Mouse (Mus musculus): Measurements from ENCODE around the gene Gm10961. TPM values are rescaled to one million over a fixed set of nuclear protein-coding genes. Genes with fewer than 3 reads are reported as not detected.

The Gm10961 gene
- polyA plus RNA-seq (2015; fragmentation: Nextera tagmentation; extraction: Ambion mirVana) = not detected in 2 replicates

DNA sequence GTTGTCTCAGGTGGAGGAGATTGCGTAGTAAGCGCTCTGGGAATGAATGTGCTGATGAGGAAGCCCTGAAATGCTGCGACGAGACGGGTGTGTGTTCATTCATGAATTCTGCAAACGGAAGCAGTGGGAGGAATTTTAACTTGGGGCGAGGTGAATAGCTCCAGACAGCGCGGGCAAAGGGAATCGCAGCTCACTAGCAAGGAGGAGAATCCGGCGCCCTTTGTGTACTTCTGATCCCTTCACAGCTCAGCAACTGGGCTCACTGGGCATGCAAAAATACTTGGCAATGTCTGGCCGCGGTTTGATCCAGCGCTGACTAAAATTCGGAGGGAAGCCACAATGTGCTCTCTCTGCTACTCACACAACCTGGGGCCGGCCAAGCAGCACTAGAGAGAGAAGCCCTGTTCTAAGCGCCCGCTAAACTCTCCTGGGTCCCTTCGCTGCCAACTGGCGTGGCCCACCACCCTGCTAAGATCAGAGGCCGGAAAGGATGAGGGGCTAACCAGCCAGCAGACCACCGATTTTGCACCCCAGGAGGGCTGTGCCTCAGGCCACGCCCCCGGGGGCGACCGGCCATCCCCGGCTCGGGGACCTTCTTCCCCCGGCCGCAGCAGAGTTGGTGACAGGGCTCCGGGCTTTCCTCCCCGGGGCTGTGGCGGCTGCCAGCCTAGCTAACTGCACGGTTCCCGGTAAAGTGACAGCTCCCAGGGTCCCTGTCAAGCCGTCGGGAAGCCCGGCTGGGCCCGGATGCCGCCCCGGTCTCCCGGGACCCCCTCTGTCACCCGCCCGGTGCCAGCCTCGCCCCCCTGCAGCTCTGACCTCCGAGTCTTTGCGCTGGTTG lies at the start of gene Gm10961:
Gene Gm10961, plus strand, starts transcription at position 641 of the 841 bp plus-strand sequence.
- H3K4me2 ChIP-seq = peak within 1 kb of the TSS; percentile 74
- ATAC-seq (ENCODE audit: insufficient read depth, low FRiP score, low read depth) = peak; percentile 52
- H3K9me3 ChIP-seq = no peaks in the 10 kb centered on the region
- peak within 1 kb of the TSS; percentile 95 for H3K9ac ChIP-seq
- H3K4me3 ChIP-seq (replicated peaks) = peak within 1 kb of the TSS; percentile 100
- peak within 1 kb of the TSS; percentile 90 for H3K27ac ChIP-seq
- peaks cover 7% of the 10 kb centered on the region for H3K4me1 ChIP-seq
- H3K36me3 ChIP-seq = peaks cover 17% of the 10 kb centered on the region; the same call in 1 of the 2 replicates
- 2% methylated on average over 46 of the region's 48 CpGs for WGBS
- no peaks in the 10 kb centered on the region for H3K27me3 ChIP-seq (replicated peaks)

DNA sequence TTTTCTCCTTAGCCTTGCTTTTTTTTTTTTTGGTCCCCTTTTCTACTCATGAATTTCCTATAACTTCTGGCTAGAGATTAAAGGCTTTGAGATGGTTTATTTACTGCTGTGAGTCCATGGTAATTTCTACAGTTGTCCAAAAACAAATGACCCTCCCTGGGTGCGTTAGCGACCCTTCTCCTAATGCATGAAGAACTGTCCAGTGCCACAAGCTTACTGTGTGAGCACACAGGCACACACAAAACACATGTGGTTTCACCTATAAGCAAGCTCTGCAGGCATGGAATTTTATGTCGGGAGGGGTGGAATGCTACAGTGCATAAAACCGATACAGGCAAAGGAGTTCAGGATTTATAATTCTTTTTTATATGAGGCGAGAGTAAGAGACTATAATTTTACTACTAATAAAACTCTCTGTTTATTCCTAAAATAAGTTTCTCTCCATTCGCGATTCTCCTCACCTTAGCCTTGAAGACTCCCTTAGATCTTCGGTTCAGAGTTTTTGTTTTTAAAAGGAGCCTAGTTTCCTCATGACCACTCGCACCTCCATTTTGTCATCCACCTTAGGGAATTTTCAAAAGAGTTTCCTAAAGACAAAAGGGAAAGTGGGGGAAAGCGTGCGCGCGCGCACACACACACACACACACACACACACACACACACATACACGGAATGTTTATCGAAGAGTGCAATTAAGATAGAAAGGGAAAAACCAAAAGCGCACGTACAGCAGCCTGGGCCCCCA lies 48.8 kb upstream of the Gm10961 start:
- H3K4me1 ChIP-seq = peaks cover 11% of the 10 kb centered on the region; the same call in 1 of the 2 replicates
- H3K27me3 ChIP-seq (replicated peaks) = peaks cover 70% of the 10 kb centered on the region
- H3K9ac ChIP-seq = no peak overlapping the region
- H3K36me3 ChIP-seq = no peaks in the 10 kb centered on the region
- H3K9me3 ChIP-seq = no peaks in the 10 kb centered on the region
- 5% methylated on average over 18 of the region's 18 CpGs for WGBS
- peak overlapping the region; percentile 49 for H3K4me2 ChIP-seq
- H3K4me3 ChIP-seq (replicated peaks) = peak overlapping the region; percentile 34
- H3K27ac ChIP-seq = no peak overlapping the region
- no peak for ATAC-seq (ENCODE audit: insufficient read depth, low FRiP score, low read depth)

DNA sequence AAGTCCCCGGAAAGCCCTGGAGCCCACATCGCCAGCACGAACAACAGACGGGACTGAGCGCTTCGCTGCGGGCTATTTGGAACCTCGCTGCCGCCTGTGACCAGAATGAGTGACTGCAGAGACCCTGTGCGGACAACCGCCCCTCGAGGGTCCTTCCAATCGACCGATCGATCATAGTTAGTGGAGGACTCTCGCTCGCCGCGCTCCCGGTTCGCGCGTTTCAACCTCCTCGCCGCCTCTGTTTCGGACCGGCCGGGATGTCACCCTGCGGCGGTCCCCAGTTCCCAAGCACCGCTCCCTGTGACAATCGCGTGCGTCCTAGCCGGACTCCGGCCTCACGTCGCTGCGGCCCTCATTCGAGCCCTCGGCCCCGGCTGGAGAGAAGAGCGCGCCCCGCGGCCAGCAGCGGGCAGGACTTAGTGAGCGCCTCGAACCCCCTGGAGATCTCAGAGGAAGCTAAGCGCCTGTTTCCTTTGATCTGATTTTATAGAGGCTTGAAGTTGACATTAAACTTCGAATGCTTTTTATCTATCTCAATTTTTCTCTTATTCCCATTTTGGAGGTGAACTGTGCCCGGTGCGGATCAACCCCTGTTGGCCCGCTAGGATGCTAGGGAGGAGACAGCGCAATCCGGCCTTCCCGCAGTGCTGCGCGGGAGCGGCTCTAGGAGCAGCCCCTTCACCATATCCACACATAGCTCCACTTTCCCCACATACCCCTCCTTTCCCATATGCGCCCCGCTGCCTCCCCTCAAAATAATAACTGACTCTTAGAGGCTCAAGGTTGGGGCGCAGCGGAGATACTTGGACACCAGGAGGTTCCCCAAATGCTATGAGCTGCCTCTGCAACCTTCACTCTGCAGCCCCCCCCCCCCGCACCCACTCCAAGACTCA lies 48.0 kb upstream of the Gm10961 start:
- Histone ChIP-seq H3K4me3 (replicated peaks) (peak overlapping the region; percentile 34), H3K9ac (no peak overlapping the region), H3K27ac (no peak overlapping the region), H3K4me2 (peak overlapping the region; percentile 49), H3K27me3 (replicated peaks) (peaks cover 78% of the 10 kb centered on the region), H3K9me3 (no peaks in the 10 kb centered on the region), H3K36me3 (no peaks in the 10 kb centered on the region), H3K4me1 (peaks cover 11% of the 10 kb centered on the region; the same call in 1 of the 2 replicates)
- ATAC-seq (ENCODE audit: insufficient read depth, low FRiP score, low read depth) = no peak
- WGBS = 1% methylated on average over 65 of the region's 65 CpGs

DNA sequence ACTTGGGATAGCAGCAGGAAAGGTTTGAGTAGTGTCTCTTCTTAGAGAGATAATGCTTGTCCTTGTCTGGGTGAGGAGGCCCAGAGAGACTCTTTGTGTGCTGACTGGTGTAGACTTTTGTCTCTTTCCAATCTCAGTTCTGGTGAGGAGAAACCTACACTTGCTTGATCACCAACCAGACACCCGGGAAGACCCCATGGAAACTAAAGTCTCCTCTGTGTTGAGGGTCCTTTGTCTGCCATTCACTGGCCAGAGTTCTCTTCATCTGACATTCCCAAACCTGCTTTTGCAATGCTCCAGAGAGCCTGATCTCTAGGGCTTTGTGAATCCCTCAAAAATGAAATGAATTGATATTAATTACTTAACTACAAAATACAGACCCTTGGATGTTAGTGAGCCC lies 47.2 kb upstream of the Gm10961 start:
- Histone ChIP-seq H3K27me3 (replicated peaks) (peaks cover 78% of the 10 kb centered on the region), H3K36me3 (no peaks in the 10 kb centered on the region), H3K9ac (no peak overlapping the region), H3K27ac (no peak overlapping the region), H3K9me3 (no peaks in the 10 kb centered on the region), H3K4me1 (peaks cover 11% of the 10 kb centered on the region; the same call in 1 of the 2 replicates), H3K4me2 (no peak overlapping the region), H3K4me3 (replicated peaks) (no peak overlapping the region)
- WGBS = 16% methylated on average over 1 of the region's 1 CpGs
- ATAC-seq (ENCODE audit: insufficient read depth, low FRiP score, low read depth) = no peak

DNA sequence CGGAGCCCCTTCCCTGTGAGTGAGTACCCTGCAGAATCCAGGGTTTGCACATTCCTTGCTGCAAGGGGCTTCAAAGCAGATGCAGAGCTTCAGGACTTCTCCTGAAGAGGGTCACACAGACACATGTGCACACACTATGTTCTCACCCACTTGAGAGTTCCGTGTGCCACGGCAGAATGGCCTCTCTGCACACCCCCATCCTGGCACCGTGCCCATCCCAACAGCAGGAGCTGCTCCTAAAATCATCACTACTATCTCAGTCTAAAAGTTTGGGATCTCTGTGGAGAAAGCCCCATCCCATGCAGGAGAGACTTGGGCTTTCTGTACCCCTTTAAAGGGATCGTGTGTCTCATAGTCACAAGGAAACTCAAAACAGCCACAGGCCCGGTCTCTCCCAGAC lies 44.6 kb upstream of the Gm10961 start:
- Histone ChIP-seq H3K4me1 (peaks cover 11% of the 10 kb centered on the region; the same call in 1 of the 2 replicates), H3K36me3 (no peaks in the 10 kb centered on the region), H3K4me2 (no peak overlapping the region), H3K9ac (no peak overlapping the region), H3K4me3 (replicated peaks) (no peak overlapping the region), H3K9me3 (no peaks in the 10 kb centered on the region), H3K27ac (no peak overlapping the region), H3K27me3 (replicated peaks) (peaks cover 80% of the 10 kb centered on the region)
- no peak for ATAC-seq (ENCODE audit: insufficient read depth, low FRiP score, low read depth)
- WGBS = 75% methylated on average over 6 of the region's 6 CpGs

DNA sequence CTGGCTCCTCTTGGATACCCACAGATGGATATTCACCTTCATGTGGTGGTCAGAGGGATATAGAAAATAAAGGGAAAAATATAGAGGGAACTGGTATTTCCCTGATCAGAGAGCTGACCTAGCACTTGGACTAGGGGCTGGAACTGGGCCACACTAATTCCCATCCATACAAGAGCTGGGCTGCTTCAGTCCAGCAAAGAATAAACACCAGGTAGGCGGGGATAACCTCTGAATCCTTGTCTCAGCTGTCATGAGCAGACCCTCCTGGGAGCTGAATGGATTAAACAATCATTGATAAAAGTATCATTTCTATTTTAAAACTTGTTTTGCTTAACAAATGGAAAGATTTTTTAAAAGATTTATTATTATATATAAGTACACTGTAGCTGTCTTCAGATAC lies 39.5 kb upstream of the Gm10961 start:
- Histone ChIP-seq H3K36me3 (no peaks in the 10 kb centered on the region), H3K4me1 (peaks cover 18% of the 10 kb centered on the region), H3K27me3 (replicated peaks) (peaks cover 83% of the 10 kb centered on the region), H3K4me3 (replicated peaks) (no peak overlapping the region), H3K9me3 (no peaks in the 10 kb centered on the region), H3K27ac (no peak overlapping the region), H3K4me2 (no peak overlapping the region), H3K9ac (no peak overlapping the region)
- no peak for ATAC-seq (ENCODE audit: insufficient read depth, low FRiP score, low read depth)
- WGBS = 30% methylated on average over 1 of the region's 1 CpGs

DNA sequence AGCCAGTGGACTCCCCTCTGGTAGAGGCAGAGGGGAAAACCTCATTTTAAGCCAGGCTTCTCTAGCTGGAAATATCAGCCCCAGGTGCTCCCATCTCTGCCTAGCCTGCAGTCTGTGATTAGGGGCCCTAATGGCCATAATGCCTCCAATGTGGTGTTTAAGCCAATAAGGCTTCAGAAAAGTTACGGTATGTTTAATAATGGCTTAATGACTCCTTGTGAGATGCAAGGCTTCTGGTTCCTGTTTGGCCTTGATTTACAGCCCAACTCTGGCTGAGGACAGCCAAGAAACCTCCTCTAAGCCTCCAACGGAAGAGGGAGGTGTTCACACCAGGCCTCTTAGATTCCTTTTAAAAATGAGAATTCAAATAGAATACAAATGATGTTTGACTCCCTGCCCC lies 37.5 kb upstream of the Gm10961 start:
- Histone ChIP-seq H3K4me2 (no peak overlapping the region), H3K4me3 (replicated peaks) (no peak overlapping the region), H3K27me3 (replicated peaks) (peaks cover 84% of the 10 kb centered on the region), H3K36me3 (no peaks in the 10 kb centered on the region), H3K27ac (no peak overlapping the region), H3K9ac (no peak overlapping the region), H3K9me3 (no peaks in the 10 kb centered on the region), H3K4me1 (peaks cover 19% of the 10 kb centered on the region)
- ATAC-seq (ENCODE audit: insufficient read depth, low FRiP score, low read depth) = no peak
- WGBS = 41% methylated on average over 2 of the region's 2 CpGs

DNA sequence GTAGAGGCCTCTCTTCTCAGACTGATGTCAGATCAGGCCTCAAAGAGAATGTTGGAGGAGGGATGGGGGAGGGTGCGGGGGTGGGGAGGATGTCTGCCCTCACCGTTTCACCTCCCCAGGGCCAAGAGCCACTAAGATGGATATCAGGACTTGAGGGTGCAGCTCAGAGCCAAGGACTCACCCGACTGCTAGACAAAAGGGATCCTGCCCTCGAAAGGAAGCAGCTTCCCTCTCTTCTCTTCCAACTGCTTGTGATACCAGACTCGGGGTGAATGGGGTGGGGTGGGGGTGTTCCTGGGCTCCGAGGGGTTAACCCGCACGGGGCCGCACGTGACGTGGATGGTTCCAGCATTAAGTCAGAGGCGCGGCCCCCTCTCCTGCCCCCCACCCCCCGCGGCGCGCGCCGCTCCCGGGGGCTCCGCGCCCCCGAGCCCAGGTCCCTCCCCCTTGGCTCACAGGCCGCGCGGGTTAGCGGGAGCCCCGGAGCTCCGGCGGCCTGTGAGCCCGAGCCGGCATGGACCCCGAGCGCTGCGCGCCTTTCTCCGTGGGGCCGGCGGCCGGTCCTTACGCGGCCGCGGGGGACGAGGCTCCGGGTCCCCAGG lies 36.4 kb upstream of the Gm10961 start, which contains the start of gene Alx3:
Gene Alx3, plus strand, starts transcription at position 370 of the 602 bp plus-strand sequence.
- Histone ChIP-seq H3K4me1 (peaks cover 19% of the 10 kb centered on the region), H3K9ac (no peak within 1 kb of the TSS), H3K36me3 (no peaks in the 10 kb centered on the region), H3K27me3 (replicated peaks) (peaks cover 90% of the 10 kb centered on the region), H3K27ac (no peak within 1 kb of the TSS), H3K9me3 (no peaks in the 10 kb centered on the region), H3K4me3 (replicated peaks) (peak within 1 kb of the TSS; percentile 36), H3K4me2 (peak within 1 kb of the TSS; percentile 69)
- ATAC-seq (ENCODE audit: insufficient read depth, low FRiP score, low read depth) = no peak
- 2% methylated on average over 37 of the region's 46 CpGs for WGBS

DNA sequence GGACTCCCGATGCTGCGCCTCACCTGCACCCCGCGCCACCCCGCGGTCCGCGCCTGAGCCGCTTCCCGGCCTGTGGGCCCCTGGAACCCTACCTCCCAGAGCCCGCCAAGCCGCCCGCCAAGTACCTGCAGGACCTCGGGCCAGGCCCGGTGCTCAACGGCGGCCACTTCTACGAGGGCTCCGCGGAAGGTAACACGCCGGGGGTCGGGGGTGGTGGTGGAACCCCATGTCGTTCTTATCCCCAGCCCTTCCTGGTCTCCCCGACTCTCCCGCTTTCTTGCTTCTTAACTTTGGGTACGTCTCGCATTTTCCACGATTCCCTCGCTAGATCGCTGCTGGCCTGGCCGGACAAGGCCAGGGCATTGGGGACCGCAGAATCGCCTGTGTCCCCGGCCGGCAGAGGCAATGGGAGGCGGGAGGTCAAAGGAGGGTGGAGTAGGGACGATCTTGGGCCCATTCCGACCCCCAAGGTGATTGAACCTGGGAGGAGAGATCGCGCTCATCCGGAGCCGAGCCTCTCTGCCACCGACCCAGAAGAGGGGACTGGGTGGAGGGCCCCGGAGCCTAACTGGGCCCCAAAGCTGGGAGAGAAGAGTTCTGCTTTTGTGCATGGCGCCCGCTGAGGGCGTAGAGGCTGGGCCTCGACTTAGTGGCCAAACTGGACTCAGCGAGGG lies 35.7 kb upstream of the Gm10961 start:
- Histone ChIP-seq H3K27ac (no peak overlapping the region), H3K9ac (no peak overlapping the region), H3K9me3 (no peaks in the 10 kb centered on the region), H3K36me3 (no peaks in the 10 kb centered on the region), H3K4me2 (peak overlapping the region; percentile 69), H3K4me1 (peaks cover 19% of the 10 kb centered on the region), H3K4me3 (replicated peaks) (peak overlapping the region; percentile 36), H3K27me3 (replicated peaks) (peaks cover 89% of the 10 kb centered on the region)
- no peak for ATAC-seq (ENCODE audit: insufficient read depth, low FRiP score, low read depth)
- WGBS = 2% methylated on average over 48 of the region's 50 CpGs

DNA sequence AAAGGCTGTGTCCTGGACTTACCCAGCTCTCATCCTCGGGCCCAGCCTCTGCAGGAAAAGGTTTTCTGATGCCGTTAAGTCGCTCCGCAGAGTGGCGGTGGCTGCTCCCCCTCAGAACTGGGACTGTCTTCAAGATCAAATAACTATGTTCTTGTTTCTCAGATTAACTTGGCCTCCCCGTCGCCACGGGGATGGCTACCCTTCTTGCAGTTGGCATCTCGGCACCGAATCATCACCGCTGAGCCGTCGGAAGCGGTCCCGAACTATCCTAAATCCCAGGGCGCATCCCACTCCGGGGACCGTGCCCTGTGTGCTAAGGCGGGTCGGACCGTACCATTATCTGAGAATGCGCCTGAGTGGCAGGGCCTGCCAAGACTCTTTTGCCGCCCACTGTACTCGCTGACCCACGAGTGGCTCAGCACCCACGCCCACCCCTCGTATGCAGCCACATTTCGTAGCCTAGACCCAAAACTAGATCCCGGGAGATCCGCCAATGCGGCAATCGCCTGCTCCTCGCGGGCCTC lies 35.1 kb upstream of the Gm10961 start:
- WGBS = 1% methylated on average over 34 of the region's 34 CpGs
- Histone ChIP-seq H3K4me1 (peaks cover 19% of the 10 kb centered on the region), H3K4me3 (replicated peaks) (peak overlapping the region; percentile 36), H3K4me2 (peak overlapping the region; percentile 69; the same call in 1 of the 2 replicates), H3K27ac (no peak overlapping the region), H3K27me3 (replicated peaks) (peaks cover 91% of the 10 kb centered on the region), H3K9ac (no peak overlapping the region), H3K9me3 (no peaks in the 10 kb centered on the region), H3K36me3 (no peaks in the 10 kb centered on the region)
- no peak for ATAC-seq (ENCODE audit: insufficient read depth, low FRiP score, low read depth)
